In genomic region chr14:77389276-77389675, GRCm38 (mm10) we compare ENCODE assay signal across 23 mouse cellular contexts.
"Had no signal": no experiment of that assay in that cellular context is flagged by ENCODE, and none has a peak within 500 bp of the region (broad histone marks: within the 10 kb centered on the region; RNA-seq: fewer than 3 reads in every experiment).

No protein-coding gene starts in this region.

- DNase-seq: kidney, adult 18-20 months; kidney, adult 9 months; kidney, postnatal 14 days; kidney, postnatal 4 days; layer of hippocampus, adult 9-11 months; liver; lung, adult 18-20 months; lung, postnatal 10 days; lung, postnatal 36 days; midbrain, embryonic 14.5 days; retina, postnatal 1 day; thymus, adult 18-20 months; thymus, postnatal 4 days had no signal

- H3K9me3 ChIP-seq: limb, embryonic 10.5 days; limb, embryonic 13.5 days; liver, embryonic 12.5 days; liver, embryonic 15.5 days; lung, embryonic 15.5 days; neural tube, embryonic 13.5 days had no signal

- H3K4me1 ChIP-seq: limb, embryonic 13.5 days; liver, embryonic 12.5 days; liver, embryonic 15.5 days; lung, embryonic 15.5 days had no signal

- H3K36me3 ChIP-seq: limb, embryonic 10.5 days; limb, embryonic 13.5 days; liver, embryonic 12.5 days; liver, embryonic 15.5 days; lung, embryonic 15.5 days; neural tube, embryonic 13.5 days had no signal

- H3K9ac ChIP-seq: limb, embryonic 13.5 days; liver, embryonic 12.5 days; liver, embryonic 15.5 days; lung, embryonic 15.5 days; neural tube, embryonic 13.5 days had no signal

- H3K27ac ChIP-seq: layer of hippocampus, adult 2 months; limb, embryonic 10.5 days; limb, embryonic 13.5 days; liver, embryonic 12.5 days; liver, embryonic 15.5 days; lung, embryonic 15.5 days; neural tube, embryonic 13.5 days had no signal

- H3K27me3 ChIP-seq: liver, embryonic 12.5 days; liver, embryonic 15.5 days; lung, embryonic 15.5 days; neural tube, embryonic 13.5 days had no signal

- H3K4me2 ChIP-seq: limb, embryonic 13.5 days; liver, embryonic 12.5 days; liver, embryonic 15.5 days; lung, embryonic 15.5 days; midbrain, embryonic 11.5 days; neural tube, embryonic 13.5 days had no signal

- ATAC-seq: liver, embryonic 12.5 days had no signal

- H3K4me3 ChIP-seq: layer of hippocampus, adult 2 months; limb, embryonic 10.5 days; limb, embryonic 13.5 days; liver, embryonic 12.5 days; liver, embryonic 15.5 days; lung, embryonic 15.5 days; megakaryocyte, embryonic 14.5 days; myocyte; neural tube, embryonic 13.5 days had no signal
